Mouse (Mus musculus): ENCODE data around the gene Spdef. TPM values are rescaled to one million over a fixed set of nuclear protein-coding genes. Genes with fewer than 3 reads are reported as not detected.

Gene Spdef
- total RNA-seq, 2 experiments from 2014 or later, result 2.8 to 5.8 TPM

- peak; percentile 91 for DNase-seq
- intact Hi-C loops (cut with DNase I), result no loop called here
Measured at GRCm38 (mm10) chr17:27684886-27685549, 43.7 kb downstream of the Spdef start.

DNA sequence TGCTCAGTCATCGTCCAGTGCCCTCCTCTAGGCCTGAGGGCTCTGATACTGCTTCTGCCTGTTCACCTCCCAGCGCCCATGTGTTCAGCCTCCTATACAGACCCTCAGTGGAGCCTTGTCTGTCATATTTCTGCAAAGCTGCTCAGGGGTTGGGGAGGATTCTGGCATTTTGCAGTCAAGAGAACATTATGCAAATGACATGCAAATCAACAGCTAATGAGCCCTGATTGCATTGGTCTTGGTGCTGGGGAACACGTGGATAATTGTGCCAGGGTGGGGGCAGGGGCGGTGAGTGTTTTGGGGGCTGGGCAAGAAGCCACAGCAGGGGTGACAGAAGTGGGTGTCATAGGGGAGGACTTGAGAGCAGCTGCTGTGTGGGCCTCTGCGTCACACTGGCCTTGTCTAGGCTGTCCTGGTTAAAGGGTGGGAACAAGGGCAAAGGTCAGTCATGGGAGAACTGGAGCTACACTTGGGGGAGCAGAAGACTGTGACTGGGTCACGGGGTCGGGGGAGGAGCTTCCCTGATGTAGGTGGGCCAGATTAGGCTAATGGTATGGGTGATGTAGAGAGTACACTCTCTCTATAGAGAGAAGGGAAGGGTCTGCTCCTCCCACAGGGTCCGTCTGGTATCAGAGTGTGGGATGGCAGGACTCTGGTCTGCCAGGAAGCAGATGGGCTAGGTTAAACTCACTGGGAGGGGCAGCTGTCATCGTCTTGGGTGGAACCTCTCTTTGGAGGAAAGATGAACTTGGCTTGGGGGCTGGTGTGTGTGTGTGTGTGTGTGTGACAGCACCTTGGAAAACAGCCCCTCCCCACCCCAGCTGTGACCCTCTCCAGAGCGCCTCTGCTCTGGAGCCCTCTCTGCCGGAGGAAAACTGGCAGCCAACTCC, 49.6 kb downstream of the Spdef start:
- peak; percentile 81 for DNase-seq
- intact Hi-C loops (cut with DNase I), result no loop called here

GRCm38 (mm10) chr17:27677756-27678155, 51.0 kb downstream of the Spdef start:
- intact Hi-C loops (cut with DNase I), result no loop called here
- no peak for DNase-seq

DNA sequence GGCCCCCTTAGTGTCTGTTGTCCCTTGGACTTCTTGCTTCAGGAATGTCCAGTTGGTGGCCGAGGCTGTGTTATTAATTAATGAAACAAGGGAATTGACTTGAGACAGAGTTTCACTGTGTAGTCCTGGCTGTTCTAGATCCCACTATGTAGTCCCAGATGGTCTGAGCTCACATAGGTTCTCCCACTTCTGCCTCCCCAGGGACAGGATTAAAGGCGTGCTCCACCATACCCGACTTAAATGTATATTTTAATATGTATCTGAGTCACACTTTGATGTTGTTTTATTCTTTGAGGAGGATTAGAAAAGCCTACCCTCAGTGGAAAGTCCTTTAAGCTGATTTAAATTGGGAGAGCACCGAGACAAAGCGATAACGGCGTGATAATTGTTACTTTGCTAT, 52.5 kb downstream of the Spdef start:
- intact Hi-C loops (cut with DNase I), result no loop called here
- DNase-seq, result no peak

DNA sequence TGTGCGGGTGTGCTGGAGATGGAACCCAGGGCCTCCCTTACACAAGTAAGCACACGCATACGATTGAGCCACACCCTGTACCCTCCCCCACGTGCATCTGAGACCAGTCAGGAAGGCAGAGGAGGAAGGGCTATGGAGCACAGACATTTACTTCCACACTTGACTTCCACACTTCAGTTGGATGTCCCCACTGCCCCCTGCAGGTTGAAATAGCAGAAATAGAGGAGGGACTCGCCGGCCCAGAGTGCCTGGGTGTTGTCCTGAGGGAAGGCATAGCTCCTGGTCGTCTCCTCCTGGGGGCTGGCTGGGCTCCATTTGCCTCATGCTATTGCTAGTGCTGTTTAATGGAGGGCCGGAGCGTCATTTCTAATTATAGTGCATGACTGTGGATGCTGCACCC, 53.3 kb downstream of the Spdef start:
- intact Hi-C loops (cut with DNase I), result no loop called here
- no peak for DNase-seq

- DNase-seq, result no peak
- intact Hi-C loops (cut with DNase I), result no loop called here
Measured at GRCm38 (mm10) chr17:27673945-27674344, 54.8 kb downstream of the Spdef start.

- DNase-seq, result no peak
- intact Hi-C loops (cut with DNase I), result no loop called here
Measured at GRCm38 (mm10) chr17:27671720-27672119, 57.0 kb downstream of the Spdef start.

Other genes starting within 250 kb of the Spdef start
- gene Grm4, start 207.6 kb downstream of the Spdef start, total RNA-seq (2021), result 10 to 100 TPM; 14.4 to 18.2 TPM
- 10 to 100 TPM; 43.6 to 45.5 TPM for gene Hmga1, start 172.5 kb downstream of the Spdef start, total RNA-seq (2021)
- gene AI413582, start 163.2 kb downstream of the Spdef start, total RNA-seq (2021), result 10 to 100 TPM; 61.2 to 61.6 TPM
- 100 to 1,000 TPM; 506 to 527 TPM for gene Nudt3, start 105.5 kb downstream of the Spdef start, total RNA-seq (2021)
- gene RPS10-NUDT3, start 93.7 kb downstream of the Spdef start, total RNA-seq (2021), result not detected
- 100 to 1,000 TPM; 695 to 751 TPM for gene Rps10, start 92.3 kb downstream of the Spdef start, total RNA-seq (2021)
- gene Pacsin1, start 73.4 kb downstream of the Spdef start, total RNA-seq (2021), result 10 to 100 TPM; 66.7 to 77.1 TPM
- 10 to 100 TPM; 90.2 to 90.3 TPM for gene D17Wsu92e, start 91.7 kb upstream of the Spdef start, total RNA-seq (2021)
- gene Snrpc, start 109.2 kb upstream of the Spdef start, total RNA-seq (2021), result 100 to 1,000 TPM in 1 of 2 experiments, 10 to 100 TPM in 1; 97.7 to 108 TPM
- 10 to 100 TPM; 25.6 to 29.4 TPM for gene Uhrf1bp1, start 127.5 kb upstream of the Spdef start, total RNA-seq (2021)
- 10 to 100 TPM; 45.5 to 46.5 TPM for gene Anks1, start 180.4 kb upstream of the Spdef start, total RNA-seq (2021)
- gene Taf11, start 180.9 kb upstream of the Spdef start, total RNA-seq (2021), result 10 to 100 TPM; 32.4 to 32.7 TPM